In genomic region chr9:110672462-110673106, GRCm38 (mm10) we compare ENCODE assay signal across 8 mouse cellular contexts. TPM values are rescaled to one million over a fixed set of nuclear protein-coding genes. Genes with fewer than 3 reads are reported as not detected.
DNase-seq lines count a peak whose midpoint lies in the region; ATAC-seq and TF ChIP-seq lines count a peak whose summit lies in the region.

No protein-coding gene starts in this region.

- peaks cover 18% of the 10 kb centered on the region for H3K4me1 ChIP-seq in kidney, embryonic 14.5 days (ENCODE audit: control insufficient read depth, insufficient read depth, low read length)
- no peaks in the 10 kb centered on the region; the same call in 1 of the 2 replicates for H3K4me1 ChIP-seq in midbrain, embryonic 11.5 days (ENCODE audit: control insufficient read depth, insufficient read depth, low read length)

- no peak for DNase-seq in layer of hippocampus, adult 2 months (ENCODE audit: low spot score in 2 of 2)
- no peak for DNase-seq in layer of hippocampus, postnatal 25 days (ENCODE audit: extremely low spot score in 1 of 2, low spot score in 1 of 2)
- DNase-seq in brain, embryonic 14.5 days (ENCODE audit: low read depth) = no peak
- peak; percentile 24 for DNase-seq in forelimb bud, embryonic 11.5 days (ENCODE audit: low read depth, low spot score)
- DNase-seq in midbrain, embryonic 11.5 days (ENCODE audit: low spot score, missing footprints) = no peak
- DNase-seq in left cerebral cortex, adult 8-10 months (ENCODE audit: low spot score in 2 of 2) = no peak
- no peak for DNase-seq in urinary bladder, adult 18-20 months (ENCODE audit: low spot score in 2 of 2)

- WGBS in kidney, embryonic 14.5 days = 65% methylated on average over 7 of the region's 7 CpGs
- WGBS in midbrain, embryonic 11.5 days = 65% methylated on average over 7 of the region's 7 CpGs

- peak; percentile 83 for TF ChIP-seq CTCF in layer of hippocampus, adult 2 months (conservative IDR thresholded peaks at IDR 0.05)
- peak; percentile 70 for TF ChIP-seq CTCF in brain, embryonic 14.5 days (IDR thresholded peaks at IDR 0.05; ENCODE audit: borderline replicate concordance, extremely low read depth, insufficient read depth, insufficient read length)

- H3K4me3 ChIP-seq in layer of hippocampus, adult 2 months = no peak overlapping the region
- no peak overlapping the region for H3K4me3 ChIP-seq in kidney, embryonic 14.5 days (ENCODE audit: low read length)
- no peak overlapping the region for H3K4me3 ChIP-seq in midbrain, embryonic 11.5 days (ENCODE audit: low read depth, low read length)

- no peak overlapping the region; the same call in 1 of the 2 replicates for H3K4me2 ChIP-seq in kidney, embryonic 14.5 days (replicated peaks; ENCODE audit: low read depth, low read length)
- no peak overlapping the region for H3K4me2 ChIP-seq in midbrain, embryonic 11.5 days

- no peaks in the 10 kb centered on the region for H3K27me3 ChIP-seq in kidney, embryonic 14.5 days (ENCODE audit: control insufficient read depth, insufficient read depth, low read length)
- no peaks in the 10 kb centered on the region for H3K27me3 ChIP-seq in midbrain, embryonic 11.5 days (ENCODE audit: control insufficient read depth, insufficient read depth, low read length)

- H3K36me3 ChIP-seq in kidney, embryonic 14.5 days (ENCODE audit: control insufficient read depth, insufficient read depth, low read length) = no peaks in the 10 kb centered on the region
- H3K36me3 ChIP-seq in midbrain, embryonic 11.5 days (ENCODE audit: control insufficient read depth, insufficient read depth, low read length) = no peaks in the 10 kb centered on the region

- H3K27ac ChIP-seq in layer of hippocampus, adult 2 months = peak overlapping the region; percentile 91
- H3K27ac ChIP-seq in kidney, embryonic 14.5 days (ENCODE audit: low read depth, low read length) = peak overlapping the region; percentile 47; the same call in 1 of the 2 replicates
- no peak overlapping the region for H3K27ac ChIP-seq in midbrain, embryonic 11.5 days (ENCODE audit: low read depth, low read length)

- no peak overlapping the region for H3K9ac ChIP-seq in kidney, embryonic 14.5 days (ENCODE audit: low read depth, low read length)
- H3K9ac ChIP-seq in midbrain, embryonic 11.5 days (ENCODE audit: low read length) = no peak overlapping the region

- no peaks in the 10 kb centered on the region for H3K9me3 ChIP-seq in kidney, embryonic 14.5 days (ENCODE audit: control insufficient read depth, low read length)
- H3K9me3 ChIP-seq in midbrain, embryonic 11.5 days (ENCODE audit: control insufficient read depth, low read length) = no peaks in the 10 kb centered on the region

- no peak for TF ChIP-seq POLR2A in brain, embryonic 14.5 days (IDR thresholded peaks at IDR 0.05; ENCODE audit: borderline replicate concordance, extremely low read depth, insufficient read depth, insufficient read length, poor library complexity, severe bottlenecking)

- ATAC-seq in kidney, embryonic 14.5 days (ENCODE audit: low FRiP score, low TSS enrichment) = peak; percentile 51; the same call in 1 of the 2 replicates
- peak; percentile 58; the same call in 1 of the 2 replicates for ATAC-seq in midbrain, embryonic 11.5 days (ENCODE audit: low FRiP score)

RNA-seq across cellular contexts. Expression of gene Ccdc12, which starts 16.3 kb away (rescaled TPM):
- 10 to 100 TPM; 50.2 to 66.0 TPM for total RNA-seq in layer of hippocampus, adult 2 months (2021)
- total RNA-seq in layer of hippocampus, postnatal 25 days (2021) = 10 to 100 TPM; 51.2 to 57.6 TPM
- 76.0 and 103 TPM in 2 replicates for polyA plus RNA-seq in brain, embryonic 14.5 days (2012; rRNA removed)
- 160 and 193 TPM in 2 replicates for polyA plus RNA-seq in kidney, embryonic 14.5 days (2014; fragmentation: Nextera tagmentation; extraction: Ambion mirVana)
- polyA plus RNA-seq in midbrain, embryonic 11.5 days (2014; fragmentation: Nextera tagmentation; extraction: Ambion mirVana) = 135 and 144 TPM in 2 replicates
- 10 to 100 TPM; 69.7 to 73.5 (median 72.6) TPM for total RNA-seq in left cerebral cortex, adult 8-10 months (2022)

RNA-seq across cellular contexts. Expression of gene Nbeal2, which starts 18.6 kb away (rescaled TPM):
- 10 to 100 TPM; 17.7 to 18.0 TPM for total RNA-seq in layer of hippocampus, adult 2 months (2021)
- 10 to 100 TPM in 1 of 2 experiments, 1 to 10 TPM in 1; 8.4 to 12.9 TPM for total RNA-seq in layer of hippocampus, postnatal 25 days (2021)
- polyA plus RNA-seq in brain, embryonic 14.5 days (2012; rRNA removed) = 11.8 and 15.5 TPM in 2 replicates
- polyA plus RNA-seq in kidney, embryonic 14.5 days (2014; fragmentation: Nextera tagmentation; extraction: Ambion mirVana) = 2.6 and 4.8 TPM in 2 replicates
- 1.1 and 1.6 TPM in 2 replicates for polyA plus RNA-seq in midbrain, embryonic 11.5 days (2014; fragmentation: Nextera tagmentation; extraction: Ambion mirVana)
- total RNA-seq in left cerebral cortex, adult 8-10 months (2022) = 10 to 100 TPM; 11.9 to 14.6 (median 12.6) TPM

RNA-seq across cellular contexts. Expression of gene Nradd, which starts 48.3 kb away (rescaled TPM):
- total RNA-seq in layer of hippocampus, adult 2 months (2021) = 1 to 10 TPM; 1.9 to 3.4 TPM
- 1 to 10 TPM; 1.6 to 1.9 TPM for total RNA-seq in layer of hippocampus, postnatal 25 days (2021)
- 25.1 and 33.9 TPM in 2 replicates for polyA plus RNA-seq in brain, embryonic 14.5 days (2012; rRNA removed)
- polyA plus RNA-seq in kidney, embryonic 14.5 days (2014; fragmentation: Nextera tagmentation; extraction: Ambion mirVana) = 23.6 and 64.4 TPM in 2 replicates
- 20.7 and 22.8 TPM in 2 replicates for polyA plus RNA-seq in midbrain, embryonic 11.5 days (2014; fragmentation: Nextera tagmentation; extraction: Ambion mirVana)
- total RNA-seq in left cerebral cortex, adult 8-10 months (2022) = 1 to 10 TPM; 1.4 to 2.9 (median 2.6) TPM
